15 mouse cellular contexts compared by ENCODE assay signal in genomic region chr6:12021480-12021879, GRCm38 (mm10).
"Had no signal": no experiment of that assay in that cellular context is flagged by ENCODE, and none has a peak within 500 bp of the region (broad histone marks: within the 10 kb centered on the region; RNA-seq: fewer than 3 reads in every experiment).

No protein-coding gene starts in this region.

- H3K27me3 ChIP-seq: neural tube, embryonic 12.5 days; neural tube, embryonic 13.5 days; stomach, embryonic 15.5 days had no signal

- H3K9ac ChIP-seq: neural tube, embryonic 12.5 days; neural tube, embryonic 13.5 days; stomach, embryonic 15.5 days had no signal

- H3K9me3 ChIP-seq: neural tube, embryonic 12.5 days; neural tube, embryonic 13.5 days; stomach, embryonic 15.5 days had no signal

- H3K4me3 ChIP-seq: neural tube, embryonic 12.5 days; neural tube, embryonic 13.5 days; stomach, embryonic 15.5 days had no signal

- DNase-seq: retina, postnatal 1 day; right cerebral cortex, adult 18-20 months; right cerebral cortex, postnatal 14 days; right cerebral cortex, postnatal 25 days; right cerebral cortex, postnatal 4 days; thymus, adult 18-20 months; thymus, adult 2 months; thymus, postnatal 14 days; thymus, postnatal 25 days; thymus, postnatal 36 days; thymus, postnatal 4 days had no signal

- H3K4me2 ChIP-seq: neural tube, embryonic 12.5 days; neural tube, embryonic 13.5 days; stomach, embryonic 15.5 days had no signal

- H3K4me1 ChIP-seq: neural tube, embryonic 12.5 days; neural tube, embryonic 13.5 days; stomach, embryonic 15.5 days had no signal

- H3K27ac ChIP-seq: neural tube, embryonic 12.5 days; neural tube, embryonic 13.5 days; stomach, embryonic 15.5 days; stomach, postnatal 0 days had no signal
